Mouse (Mus musculus) lung, embryonic 16.5 days (tissue): Measurements from ENCODE around the gene Col27a1. TPM values are rescaled to one million over a fixed set of nuclear protein-coding genes. Genes with fewer than 3 reads are reported as not detected.
"Not testable (repeated sequence)": the region's sequence is repeated elsewhere in the genome, so short reads cannot be mapped to it uniquely, and the experiment has no call there.

ENCODE experiments used
- ATAC-seq: fragments of 200-750 bp; cut with Nextera tagmentation; 2 replicates; pipeline ENCODE4 v1.8.0; 2017; ENCODE audit warnings: low read depth, mild to moderate bottlenecking, moderate library complexity
- H3K27ac ChIP-seq: fragments of 300-500 bp; sonication (generic); 2 replicates; pipeline ENCODE4 v1.5.1; 2014; ENCODE audit warnings: mild to moderate bottlenecking, control low read depth, low read length
- H3K27me3 ChIP-seq: fragments of 300-500 bp; sonication (generic); 2 replicates; pipeline ENCODE4 v1.6.1; 2014; ENCODE audit warnings: low read depth, low read length, mixed read lengths; ENCODE audit not compliant: control insufficient read depth, insufficient read depth
- H3K36me3 ChIP-seq: fragments of 300-500 bp; sonication (generic); 2 replicates; pipeline ENCODE4 v1.6.1; 2014; ENCODE audit warnings: low read length; ENCODE audit not compliant: control insufficient read depth, insufficient read depth
- H3K4me1 ChIP-seq: fragments of 300-500 bp; sonication (generic); replicated peaks from 2 replicates; pipeline ENCODE4 v1.6.1; 2014; ENCODE audit warnings: low read length, mixed read lengths; ENCODE audit not compliant: control insufficient read depth, insufficient read depth
- H3K4me2 ChIP-seq: fragments of 300-500 bp; sonication (generic); 2 replicates; pipeline ENCODE4 v1.6.1; 2014; ENCODE audit warnings: low read depth, low read length, control low read depth
- H3K4me3 ChIP-seq: fragments of 300-500 bp; sonication (generic); 2 replicates; pipeline ENCODE4 v1.5.1; 2014; ENCODE audit warnings: mild to moderate bottlenecking, low read length, control low read depth
- H3K9ac ChIP-seq: fragments of 300-500 bp; sonication (generic); 2 replicates; pipeline ENCODE4 v1.6.1; 2014; ENCODE audit warnings: low read length, control low read depth
- H3K9me3 ChIP-seq: fragments of 300-500 bp; sonication (generic); 2 replicates; pipeline ENCODE4 v1.6.1; 2016; ENCODE audit warnings: low read length; ENCODE audit not compliant: control insufficient read depth
- WGBS: fragments of 180-500 bp; shearing (Covaris S2); extraction: QIAGEN DNeasy Blood & Tissue Kit; methylation state at CpG from one replicate; pipeline ENCODE4 v1.1.7; 2014; 5-methylcytosine and 5-hydroxymethylcytosine counted together
- polyA plus RNA-seq: library from polyadenylated mRNA; unstranded; fragments of >200 nt; fragmentation: Nextera tagmentation; extraction: Ambion mirVana; gene quantifications from 2 replicates; pipeline ENCODE4 v1.2.1, GENCODE M21; 2015

The Col27a1 gene
- polyA plus RNA-seq, 1 experiment from 2014 or later, result 16.4 TPM

DNA sequence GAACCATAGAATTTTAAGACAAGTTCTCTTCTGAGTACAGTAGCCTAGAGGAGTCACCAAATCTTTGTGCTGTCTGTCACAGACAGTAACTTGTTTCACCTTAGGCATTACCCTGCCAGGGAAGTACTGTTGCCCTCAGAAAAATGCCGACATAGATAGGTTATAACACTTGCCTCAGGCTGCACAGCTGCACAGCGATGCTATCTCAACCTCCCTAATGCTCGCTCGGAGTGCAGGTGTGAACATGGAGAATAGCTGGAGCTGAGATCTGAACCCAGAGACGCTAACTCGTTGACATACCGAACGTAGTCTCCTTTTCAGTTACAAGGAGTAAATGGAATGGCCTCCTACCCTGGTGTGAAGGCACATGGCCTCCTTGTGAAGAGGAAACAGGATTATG, 84.4 kb downstream of the Col27a1 start:
- Histone ChIP-seq H3K27me3 (no peaks in the 10 kb centered on the region), H3K9ac (no peak overlapping the region), H3K4me1 (no peaks in the 10 kb centered on the region), H3K9me3 (no peaks in the 10 kb centered on the region), H3K27ac (no peak overlapping the region), H3K4me2 (no peak overlapping the region), H3K36me3 (peaks cover 26% of the 10 kb centered on the region), H3K4me3 (no peak overlapping the region)
- 87% methylated on average over 8 of the region's 8 CpGs for WGBS
- no peak for ATAC-seq

DNA sequence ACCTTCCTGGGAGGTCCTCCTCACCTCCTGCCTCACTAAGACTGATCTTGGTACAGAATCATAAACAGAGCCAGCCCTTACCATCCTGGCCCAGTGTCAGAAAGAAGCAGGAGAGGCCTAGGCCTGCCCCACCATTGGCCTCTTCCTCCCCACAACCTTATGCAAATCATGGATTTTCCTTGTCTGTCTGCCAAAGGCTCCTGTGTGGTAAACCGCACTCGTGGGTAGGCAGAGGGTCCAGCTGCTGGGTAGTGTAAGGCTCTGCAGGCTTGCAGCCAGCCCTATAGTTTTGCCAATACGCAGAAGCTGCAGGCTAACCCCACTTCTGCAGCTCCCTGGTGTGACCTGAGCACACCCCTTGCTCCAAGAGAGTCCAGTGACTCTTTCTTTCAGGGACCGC, 88.8 kb downstream of the Col27a1 start:
- Histone ChIP-seq H3K36me3 (peaks cover 9% of the 10 kb centered on the region; the same call in 1 of the 2 replicates), H3K4me3 (no peak overlapping the region), H3K4me1 (no peaks in the 10 kb centered on the region), H3K9ac (no peak overlapping the region), H3K9me3 (no peaks in the 10 kb centered on the region), H3K27ac (no peak overlapping the region), H3K27me3 (no peaks in the 10 kb centered on the region), H3K4me2 (no peak overlapping the region)
- ATAC-seq, result no peak
- 55% methylated on average over 4 of the region's 4 CpGs for WGBS

DNA sequence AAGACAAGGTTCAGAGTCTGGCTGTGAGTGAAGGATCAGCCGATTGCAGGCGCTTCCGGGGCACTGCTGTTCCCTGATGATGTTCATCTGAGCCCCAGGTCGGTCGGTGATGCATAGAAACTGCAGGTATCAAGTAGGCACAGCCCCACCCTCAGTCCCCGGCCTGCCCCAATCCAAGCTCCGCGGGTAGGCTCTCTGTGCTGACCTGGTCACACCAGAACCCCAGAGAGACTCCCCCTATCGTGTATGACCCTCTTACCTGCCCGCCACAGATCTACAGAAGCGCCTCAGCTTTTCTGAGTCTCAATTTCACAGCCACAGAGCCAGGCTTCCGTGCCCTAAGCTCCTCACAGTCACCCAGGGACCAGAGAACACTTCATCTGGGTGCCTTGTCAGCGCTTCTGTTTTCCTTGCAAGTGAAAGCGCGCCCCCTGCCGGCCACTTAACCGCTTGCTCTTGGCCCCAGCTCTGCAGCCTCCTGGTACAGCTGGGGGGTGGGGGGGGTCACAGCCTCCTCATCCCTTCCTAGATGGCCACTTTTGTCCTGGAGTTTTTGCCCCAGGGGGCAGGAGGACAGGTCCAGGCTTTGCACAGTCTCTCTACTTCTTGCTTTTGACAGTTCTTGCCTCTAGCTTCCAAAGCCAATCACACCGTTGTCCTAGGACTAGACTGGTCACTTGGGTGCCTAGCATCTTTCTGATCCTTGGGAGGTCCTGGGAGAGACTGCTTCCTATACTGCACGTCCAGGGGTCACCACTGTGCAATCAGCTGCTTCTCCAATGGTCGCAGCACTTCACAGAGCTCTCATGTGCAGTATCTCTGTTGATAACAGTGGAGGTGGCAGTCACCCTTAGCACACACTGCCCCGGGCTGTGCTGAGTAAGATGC, 93.6 kb downstream of the Col27a1 start:
- H3K36me3 ChIP-seq, result peaks cover 9% of the 10 kb centered on the region; the same call in 1 of the 2 replicates
- H3K9ac ChIP-seq, result no peak overlapping the region
- H3K9me3 ChIP-seq, result no peaks in the 10 kb centered on the region
- H3K4me3 ChIP-seq, result no peak overlapping the region
- no peak overlapping the region for H3K27ac ChIP-seq
- no peaks in the 10 kb centered on the region for H3K4me1 ChIP-seq
- H3K27me3 ChIP-seq, result no peaks in the 10 kb centered on the region
- H3K4me2 ChIP-seq, result no peak overlapping the region
- WGBS, result 32% methylated on average over 21 of the region's 21 CpGs
- peak; percentile 68 for ATAC-seq

DNA sequence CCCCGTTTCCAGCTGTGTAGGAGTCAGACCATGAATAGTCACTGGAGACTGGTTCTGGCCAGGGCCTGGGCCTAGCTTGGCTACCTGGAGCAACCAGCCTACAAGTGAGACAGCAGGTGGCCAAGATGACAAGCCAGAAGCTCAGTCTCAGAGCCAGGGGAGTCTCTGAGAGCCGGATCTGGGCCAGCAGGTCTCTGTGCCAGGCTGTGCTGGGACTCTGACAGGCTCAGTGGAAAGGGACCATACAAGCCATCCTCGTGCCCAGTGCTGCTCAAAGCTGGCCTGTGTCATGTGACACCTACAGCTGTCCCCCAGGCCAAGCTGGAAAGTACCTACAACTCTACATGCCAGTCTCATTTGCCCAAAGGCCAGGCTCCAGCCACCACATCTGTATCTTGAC, 94.5 kb downstream of the Col27a1 start:
- H3K9me3 ChIP-seq, result no peaks in the 10 kb centered on the region

DNA sequence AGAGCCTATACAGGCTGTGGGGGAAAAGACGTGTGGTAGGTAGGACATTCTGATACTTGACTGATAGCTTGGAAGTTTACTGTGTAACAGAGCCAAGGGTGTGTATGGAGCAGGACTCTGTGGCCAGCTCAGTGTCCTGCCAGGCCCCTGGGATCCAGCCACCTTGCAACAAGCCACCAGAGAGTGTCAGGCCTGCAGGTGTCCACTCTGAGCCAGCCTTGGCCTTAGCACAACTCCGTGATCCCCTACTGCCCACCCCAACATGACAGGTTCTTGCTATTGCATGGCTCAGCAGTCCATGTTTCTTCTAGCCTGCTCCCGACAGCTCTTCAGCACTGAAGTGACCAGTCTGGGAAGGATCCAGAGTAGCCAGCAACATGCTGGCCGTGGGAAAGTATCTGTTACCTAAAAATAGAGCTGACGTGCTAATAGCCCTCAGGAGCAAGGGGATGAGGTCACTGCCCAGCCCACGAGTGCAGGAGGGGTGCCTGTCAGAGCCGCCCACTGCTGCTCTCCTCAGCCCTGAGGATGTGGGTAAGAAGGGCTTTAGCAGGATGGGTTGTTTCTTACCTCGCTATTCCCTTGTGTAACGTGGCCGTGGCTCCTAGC, 96.5 kb downstream of the Col27a1 start:
- Histone ChIP-seq H3K27ac (no peak overlapping the region), H3K27me3 (no peaks in the 10 kb centered on the region), H3K9ac (no peak overlapping the region), H3K36me3 (peaks cover 12% of the 10 kb centered on the region), H3K4me3 (no peak overlapping the region), H3K4me2 (no peak overlapping the region), H3K9me3 (no peaks in the 10 kb centered on the region), H3K4me1 (no peaks in the 10 kb centered on the region)
- WGBS, result 55% methylated on average over 10 of the region's 10 CpGs
- no peak for ATAC-seq

More for the DNA sequence above, 94.5 kb downstream of the Col27a1 start:
- Histone ChIP-seq H3K27ac (no peak overlapping the region), H3K27me3 (no peaks in the 10 kb centered on the region), H3K4me3 (no peak overlapping the region), H3K4me1 (no peaks in the 10 kb centered on the region), H3K4me2 (no peak overlapping the region), H3K36me3 (peaks cover 9% of the 10 kb centered on the region; the same call in 1 of the 2 replicates), H3K9ac (no peak overlapping the region)
- WGBS, result 65% methylated on average over 3 of the region's 3 CpGs
- no peak for ATAC-seq

DNA sequence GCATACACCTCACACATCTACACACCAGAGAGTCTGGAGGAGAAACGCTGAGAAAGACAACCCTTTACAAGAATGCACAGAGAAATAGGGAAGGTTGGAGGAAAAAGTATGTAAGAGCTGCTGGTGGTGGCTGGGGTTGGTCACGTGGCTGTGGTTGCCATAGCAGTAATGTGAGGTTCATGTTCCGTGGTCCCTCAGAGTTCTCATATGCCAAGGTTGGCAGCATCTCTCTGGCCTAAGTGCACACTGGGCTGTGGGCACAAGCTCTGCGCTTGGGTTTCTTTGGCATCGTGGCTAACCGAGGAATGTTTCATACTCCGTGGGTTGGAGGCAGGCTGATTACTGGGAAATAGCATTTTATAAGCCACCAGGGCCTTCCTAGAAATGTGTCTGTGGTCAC, 97.6 kb downstream of the Col27a1 start:
- no peaks in the 10 kb centered on the region for H3K9me3 ChIP-seq
- H3K36me3 ChIP-seq, result peaks cover 12% of the 10 kb centered on the region
- no peak for ATAC-seq
- no peaks in the 10 kb centered on the region for H3K4me1 ChIP-seq
- H3K27me3 ChIP-seq, result no peaks in the 10 kb centered on the region
- H3K4me2 ChIP-seq, result no peak overlapping the region
- no peak overlapping the region for H3K9ac ChIP-seq
- 84% methylated on average over 7 of the region's 7 CpGs for WGBS
- H3K27ac ChIP-seq, result no peak overlapping the region
- no peak overlapping the region for H3K4me3 ChIP-seq

DNA sequence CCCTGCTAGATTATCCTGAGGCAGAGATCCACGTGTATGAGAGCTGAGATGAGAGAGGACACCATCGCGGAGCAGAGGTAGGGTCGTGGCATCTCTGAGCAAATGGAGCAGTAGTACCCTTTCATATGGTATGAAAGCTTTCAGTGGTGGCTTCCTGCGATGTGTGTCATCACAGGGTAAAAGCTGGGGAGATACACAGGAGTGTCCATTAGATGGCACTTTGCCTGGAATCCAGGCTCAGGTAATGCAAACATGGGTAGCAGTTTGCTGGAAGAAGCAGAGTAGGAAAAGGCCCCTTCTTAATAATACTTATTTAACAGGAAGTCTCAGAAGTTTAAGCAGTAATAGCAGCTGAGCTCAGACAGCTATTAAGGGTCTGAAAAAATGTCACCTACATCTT, 100.3 kb downstream of the Col27a1 start:
- ATAC-seq, result no peak
- Histone ChIP-seq H3K27me3 (no peaks in the 10 kb centered on the region), H3K4me2 (no peak overlapping the region), H3K9me3 (no peaks in the 10 kb centered on the region), H3K4me1 (no peaks in the 10 kb centered on the region), H3K9ac (no peak overlapping the region), H3K4me3 (no peak overlapping the region), H3K27ac (no peak overlapping the region), H3K36me3 (peaks cover 17% of the 10 kb centered on the region)
- WGBS, result 74% methylated on average over 5 of the region's 5 CpGs

DNA sequence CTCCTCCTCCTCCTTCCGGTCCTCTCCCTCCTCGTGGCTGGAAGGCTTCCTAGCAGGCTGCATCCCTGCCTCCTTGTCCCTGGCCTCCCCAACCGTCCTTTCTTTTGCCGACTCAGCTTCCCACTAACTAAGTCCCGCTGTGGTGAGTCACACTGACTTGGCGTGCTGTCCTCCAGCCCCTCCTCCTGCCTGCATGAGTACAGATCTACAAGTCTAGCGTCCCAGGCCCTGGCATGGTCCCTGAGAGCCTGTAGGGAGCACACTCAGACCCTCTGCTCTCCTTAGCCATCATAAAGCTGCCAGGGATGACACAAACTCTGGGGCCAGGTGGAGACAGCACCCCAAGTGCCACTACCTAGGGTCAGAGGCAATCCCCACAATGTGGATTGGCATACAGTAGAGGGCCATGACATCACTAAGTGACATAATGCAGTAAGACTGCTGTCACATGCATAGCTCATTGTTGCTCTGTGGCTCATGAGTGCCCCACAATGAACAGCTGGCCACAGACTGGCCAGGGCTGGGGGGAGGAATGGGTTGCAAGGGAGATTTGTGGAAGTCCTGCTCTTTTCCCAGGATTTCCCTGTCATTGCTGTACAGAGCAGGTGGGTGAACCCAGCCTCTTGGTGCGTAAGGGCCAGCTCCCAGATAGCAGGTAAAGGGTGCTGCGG, 102.4 kb downstream of the Col27a1 start:
- ATAC-seq, result peak; percentile 44; the same call in 1 of the 2 replicates

DNA sequence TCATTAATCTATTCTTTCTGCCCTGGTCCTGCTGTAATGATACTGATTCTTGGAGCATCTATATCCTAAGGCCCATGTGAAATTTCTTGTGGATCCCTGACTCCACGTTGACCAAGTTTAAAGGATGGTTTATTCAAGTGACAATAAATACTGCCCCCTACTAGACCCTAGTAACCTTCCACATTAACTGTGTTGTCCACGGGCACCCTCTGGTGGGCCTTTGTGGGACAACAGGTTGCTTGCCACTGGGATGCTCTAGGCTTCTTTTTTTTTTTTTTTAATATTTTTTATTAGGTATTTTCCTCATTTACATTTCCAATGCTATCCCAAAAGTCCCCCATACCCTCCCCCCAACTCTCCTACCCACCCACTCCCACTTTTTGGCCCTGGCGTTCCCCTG, 105.8 kb downstream of the Col27a1 start:
- not testable (repeated sequence) for H3K4me2 ChIP-seq, H3K27ac ChIP-seq, H3K27me3 ChIP-seq, H3K9me3 ChIP-seq, H3K4me3 ChIP-seq, ATAC-seq, H3K4me1 ChIP-seq, H3K9ac ChIP-seq
- 20% methylated on average over 3 of the region's 3 CpGs for WGBS
- peaks cover 39% of the 10 kb centered on the region for H3K36me3 ChIP-seq

More for the DNA sequence above, 102.4 kb downstream of the Col27a1 start:
- Histone ChIP-seq H3K4me3 (no peak overlapping the region), H3K4me2 (no peak overlapping the region), H3K36me3 (peaks cover 16% of the 10 kb centered on the region), H3K27me3 (no peaks in the 10 kb centered on the region), H3K4me1 (no peaks in the 10 kb centered on the region), H3K27ac (no peak overlapping the region), H3K9me3 (no peaks in the 10 kb centered on the region), H3K9ac (no peak overlapping the region)
- WGBS, result 65% methylated on average over 9 of the region's 9 CpGs
